Mouse (Mus musculus): ENCODE data around the gene Hlcs.

The Hlcs gene

GRCm38 (mm10) chr16:94083848-94084525 is 229.4 kb downstream of the Hlcs start:
- in situ Hi-C loops (cut with MboI; ENCODE audit: unreplicated experiment in 2 of 2), result no loop called here

- in situ Hi-C loops (cut with MboI; ENCODE audit: unreplicated experiment in 2 of 2), result no loop called here
Observed at GRCm38 (mm10) chr16:94082960-94083847, 230.2 kb downstream of the Hlcs start.

- in situ Hi-C loops (cut with MboI; ENCODE audit: unreplicated experiment in 2 of 2), result no loop called here
Observed at GRCm38 (mm10) chr16:94081996-94082708, 231.2 kb downstream of the Hlcs start.

GRCm38 (mm10) chr16:94081596-94081995 is 231.8 kb downstream of the Hlcs start:
- in situ Hi-C loops (cut with MboI; ENCODE audit: unreplicated experiment in 2 of 2), result no loop called here

- in situ Hi-C loops (cut with MboI; ENCODE audit: unreplicated experiment in 2 of 2), result no loop called here
Observed at GRCm38 (mm10) chr16:94079856-94080555, 233.4 kb downstream of the Hlcs start.

- in situ Hi-C loops (cut with MboI; ENCODE audit: unreplicated experiment in 2 of 2), result no loop called here
Observed at GRCm38 (mm10) chr16:94079075-94079855, 234.1 kb downstream of the Hlcs start.
